Mouse (Mus musculus): ENCODE results near the gene Ccdc50. TPM values are rescaled to one million over a fixed set of nuclear protein-coding genes. Genes with fewer than 3 reads are reported as not detected.

Ccdc50 gene
- polyA plus RNA-seq, 1 experiment from 2014 or later: 27.3 TPM

GRCm38 (mm10) chr16:27453396-27453795 is 64.7 kb downstream of the Ccdc50 start:
- Histone ChIP-seq H3K4me1 (replicated peaks) (no peaks in the 10 kb centered on the region), H3K27ac (no peak overlapping the region), H3K9me3 (replicated peaks) (no peaks in the 10 kb centered on the region), H3K4me3 (no peak overlapping the region), H3K4me2 (no peak overlapping the region), H3K9ac (no peak overlapping the region), H3K27me3 (no peaks in the 10 kb centered on the region), H3K36me3 (0 out of 2 replicates have a peak, but pooled peaks cover 7% of the 10 kb centered on the region)
- no peak for ATAC-seq (replicated peaks; ENCODE audit: insufficient number of reproducible peaks, insufficient read depth, low FRiP score, low read depth)
- WGBS: 72% methylated on average over 3 of the region's 3 CpGs

GRCm38 (mm10) chr16:27453823-27454222 is 65.2 kb downstream of the Ccdc50 start:
- 84% methylated on average over 2 of the region's 2 CpGs for WGBS
- H3K4me3 ChIP-seq: no peak overlapping the region
- no peaks in the 10 kb centered on the region for H3K9me3 ChIP-seq (replicated peaks)
- H3K4me2 ChIP-seq: no peak overlapping the region
- no peaks in the 10 kb centered on the region for H3K27me3 ChIP-seq
- no peak overlapping the region for H3K9ac ChIP-seq
- H3K4me1 ChIP-seq (replicated peaks): no peaks in the 10 kb centered on the region
- H3K36me3 ChIP-seq: 0 out of 2 replicates have a peak, but pooled peaks cover 4% of the 10 kb centered on the region
- ATAC-seq (replicated peaks; ENCODE audit: insufficient number of reproducible peaks, insufficient read depth, low FRiP score, low read depth): no peak
- no peak overlapping the region for H3K27ac ChIP-seq

- Histone ChIP-seq H3K9me3 (replicated peaks) (no peaks in the 10 kb centered on the region), H3K4me1 (replicated peaks) (no peaks in the 10 kb centered on the region), H3K27me3 (no peaks in the 10 kb centered on the region), H3K36me3 (no peaks in the 10 kb centered on the region), H3K4me3 (no peak overlapping the region), H3K9ac (no peak overlapping the region), H3K4me2 (no peak overlapping the region), H3K27ac (no peak overlapping the region)
- ATAC-seq (replicated peaks; ENCODE audit: insufficient number of reproducible peaks, insufficient read depth, low FRiP score, low read depth): no peak
- WGBS: 17% methylated on average over 4 of the region's 4 CpGs
Measured at GRCm38 (mm10) chr16:27457273-27457672, 68.6 kb downstream of the Ccdc50 start.

- Histone ChIP-seq H3K27ac (no peak overlapping the region), H3K4me2 (no peak overlapping the region), H3K36me3 (no peaks in the 10 kb centered on the region), H3K4me3 (no peak overlapping the region), H3K9ac (no peak overlapping the region), H3K9me3 (replicated peaks) (no peaks in the 10 kb centered on the region), H3K27me3 (no peaks in the 10 kb centered on the region), H3K4me1 (replicated peaks) (no peaks in the 10 kb centered on the region)
- no peak for ATAC-seq (replicated peaks; ENCODE audit: insufficient number of reproducible peaks, insufficient read depth, low FRiP score, low read depth)
- 25% methylated on average over 5 of the region's 5 CpGs for WGBS
Measured at GRCm38 (mm10) chr16:27468731-27469130, 80.1 kb downstream of the Ccdc50 start.

- no peaks in the 10 kb centered on the region for H3K4me1 ChIP-seq (replicated peaks)
- no peak for ATAC-seq (replicated peaks; ENCODE audit: insufficient number of reproducible peaks, insufficient read depth, low FRiP score, low read depth)
- no peak overlapping the region for H3K4me2 ChIP-seq
- WGBS: 69% methylated on average over 6 of the region's 6 CpGs
- H3K4me3 ChIP-seq: no peak overlapping the region
- no peaks in the 10 kb centered on the region for H3K36me3 ChIP-seq
- no peak overlapping the region for H3K9ac ChIP-seq
- no peaks in the 10 kb centered on the region for H3K9me3 ChIP-seq (replicated peaks)
- H3K27me3 ChIP-seq: no peaks in the 10 kb centered on the region
- H3K27ac ChIP-seq: no peak overlapping the region
Measured at GRCm38 (mm10) chr16:27471389-27471788, 82.7 kb downstream of the Ccdc50 start.

GRCm38 (mm10) chr16:27483834-27484233 is 95.2 kb downstream of the Ccdc50 start:
- H3K27ac ChIP-seq: no peak overlapping the region
- no peaks in the 10 kb centered on the region for H3K27me3 ChIP-seq
- ATAC-seq (replicated peaks; ENCODE audit: insufficient number of reproducible peaks, insufficient read depth, low FRiP score, low read depth): no peak
- 62% methylated on average over 1 of the region's 1 CpGs for WGBS
- H3K9ac ChIP-seq: no peak overlapping the region
- H3K4me2 ChIP-seq: no peak overlapping the region
- no peak overlapping the region for H3K4me3 ChIP-seq
- H3K36me3 ChIP-seq: no peaks in the 10 kb centered on the region
- no peaks in the 10 kb centered on the region for H3K4me1 ChIP-seq (replicated peaks)
- H3K9me3 ChIP-seq (replicated peaks): no peaks in the 10 kb centered on the region

Other genes starting within 250 kb of the Ccdc50 start
- not detected in 2 replicates for gene Ostn, start 81.4 kb upstream of the Ccdc50 start, polyA plus RNA-seq (2015; fragmentation: Nextera tagmentation; extraction: Ambion mirVana)
- gene Uts2b, start 18.6 kb upstream of the Ccdc50 start, polyA plus RNA-seq (2015; fragmentation: Nextera tagmentation; extraction: Ambion mirVana): 11.5 and 12.7 TPM in 2 replicates